Mouse (Mus musculus): ENCODE data around the gene Tspoap1.

Gene Tspoap1

GRCm38 (mm10) chr11:87814831-87815230 is 54.5 kb downstream of the Tspoap1 start:
- no peak for DNase-seq

DNA sequence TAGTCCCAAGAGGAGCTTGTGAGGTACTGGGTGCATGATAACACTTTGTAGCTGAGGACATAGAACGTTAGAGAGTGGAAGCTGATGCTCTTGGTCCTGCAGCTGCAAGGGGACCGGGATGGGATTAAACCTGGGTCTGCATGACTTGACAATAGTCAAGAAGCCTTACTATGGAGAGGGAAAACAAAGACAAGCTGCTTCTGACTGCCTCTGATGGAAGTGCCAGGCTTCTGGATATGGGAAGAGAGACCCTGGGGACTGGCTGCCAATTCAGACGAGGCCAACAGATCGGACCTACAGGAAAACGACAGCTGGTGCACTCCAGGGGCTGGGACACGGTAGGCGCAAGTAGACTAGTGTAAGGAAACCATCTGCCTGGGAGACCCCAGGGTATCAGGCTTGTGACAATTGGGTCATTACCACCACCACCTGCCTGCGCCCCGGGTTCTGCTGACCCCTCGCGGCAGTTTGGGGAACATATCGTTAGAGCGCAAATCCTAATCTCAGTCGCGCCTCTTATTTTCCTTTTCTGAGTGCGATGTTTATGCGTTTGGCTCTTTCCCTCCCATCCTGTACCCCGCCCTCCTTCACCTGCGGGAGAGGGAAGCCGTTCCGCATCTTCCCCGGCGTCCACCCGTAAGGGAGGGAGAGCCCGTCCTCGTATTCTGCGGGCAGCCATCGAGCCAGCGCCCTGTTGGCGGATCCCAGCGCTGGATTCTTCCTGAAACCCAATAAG is 56.5 kb downstream of the Tspoap1 start:
- DNase-seq: peak; percentile 40

- DNase-seq: no peak
Measured at GRCm38 (mm10) chr11:87817443-87817773, 57.1 kb downstream of the Tspoap1 start.

DNA sequence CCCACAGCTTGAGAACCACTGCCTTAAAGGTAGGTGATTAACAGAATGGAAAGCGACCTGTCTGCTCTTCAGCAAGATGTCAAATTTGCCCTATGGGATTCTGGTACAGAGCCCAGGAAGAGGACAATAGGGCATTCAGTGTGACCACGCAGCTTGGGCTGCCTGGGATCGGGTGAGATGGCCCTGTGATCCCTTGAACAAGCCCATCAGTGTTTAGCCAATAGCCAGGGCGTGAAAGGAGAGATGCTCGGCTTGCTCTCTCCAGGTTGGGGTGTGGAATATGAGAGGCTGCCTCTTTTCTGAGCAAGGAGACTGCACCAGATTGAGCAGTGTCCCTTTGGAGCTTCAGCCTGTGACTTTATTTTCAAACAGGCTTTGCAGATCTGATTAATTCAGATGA is 61.2 kb downstream of the Tspoap1 start:
- DNase-seq: no peak

DNA sequence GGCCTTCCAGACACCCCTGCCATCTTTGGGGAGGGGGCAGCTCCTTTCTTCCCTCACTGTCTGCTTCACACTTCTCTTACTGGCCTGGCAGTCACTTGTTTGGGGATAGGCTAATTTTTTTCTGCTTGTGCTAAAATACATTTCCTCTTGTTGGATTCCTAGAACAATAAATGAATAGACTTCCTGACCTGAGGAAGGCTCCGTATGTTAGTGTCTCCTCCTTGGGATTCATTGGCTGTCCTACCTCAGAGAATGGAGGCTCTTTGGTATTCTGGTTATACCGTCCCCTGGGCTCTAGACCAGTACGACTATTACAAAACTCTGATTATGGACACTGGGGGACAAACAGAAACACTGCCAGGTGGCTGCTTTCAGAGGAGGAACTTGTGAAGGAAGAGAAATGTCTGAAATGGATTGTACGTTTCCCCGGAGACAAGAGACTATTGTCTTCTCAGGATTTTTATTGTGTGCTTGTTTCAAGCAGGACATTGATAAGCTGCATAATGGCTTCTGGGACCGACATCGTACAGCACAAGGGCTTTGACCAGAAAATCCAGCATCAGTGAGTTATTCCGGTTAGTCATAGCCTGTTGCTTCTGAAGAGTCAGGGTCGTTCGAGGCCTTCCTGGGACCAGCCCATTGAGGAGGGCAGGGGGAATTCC is 68.0 kb downstream of the Tspoap1 start, which contains the start of gene Lpo:
TSS of gene Lpo (minus strand) at position 51 of the 662 bp plus-strand sequence.
- no peak for DNase-seq
